Mouse (Mus musculus) embryonic facial prominence, embryonic 11.5 days (tissue): ENCODE measurements at regions not wholly inside any gene's neighbourhood (a gene's known extent, or its start where the extent isn't known, plus 50 kb on each side); places are given as distances from the start of the nearest gene placed in this dataset.

ENCODE experiments used
- ATAC-seq: fragments of 200-750 bp; cut with Nextera tagmentation; replicated peaks from 2 replicates; pipeline ENCODE4 v1.8.0; 2017; ENCODE audit warnings: low read depth; ENCODE audit not compliant: insufficient number of reproducible peaks, low FRiP score, low TSS enrichment
- DNase-seq: peaks from one replicate; pipeline ENCODE4 v3.0.0-alpha.2; 2015; ENCODE audit warnings: low spot score
- H3K27ac ChIP-seq: fragments of 300-500 bp; sonication (generic); replicated peaks from 2 replicates; pipeline ENCODE4 v1.5.1; 2014; ENCODE audit warnings: mild to moderate bottlenecking, low read depth, low read length, control low read depth
- H3K27me3 ChIP-seq: fragments of 300-500 bp; sonication (generic); 2 replicates; pipeline ENCODE4 v1.6.1; 2014; ENCODE audit warnings: mild to moderate bottlenecking, low read length, moderate library complexity, mixed read lengths; ENCODE audit not compliant: control insufficient read depth, insufficient read depth
- H3K36me3 ChIP-seq: fragments of 300-500 bp; sonication (generic); replicated peaks from 2 replicates; pipeline ENCODE4 v1.6.1; 2014; ENCODE audit warnings: low read depth, mild to moderate bottlenecking, low read length, moderate library complexity, mixed read lengths; ENCODE audit not compliant: control insufficient read depth, insufficient read depth
- H3K4me1 ChIP-seq: fragments of 300-500 bp; sonication (generic); 2 replicates; pipeline ENCODE4 v1.6.1; 2014; ENCODE audit warnings: low read length, mixed read lengths; ENCODE audit not compliant: control insufficient read depth, insufficient read depth
- H3K4me2 ChIP-seq: fragments of 300-500 bp; sonication (generic); 2 replicates; pipeline ENCODE4 v1.6.1; 2014; ENCODE audit warnings: low read depth, mild to moderate bottlenecking, control low read depth, low read length, moderate library complexity
- H3K4me3 ChIP-seq: fragments of 300-500 bp; sonication (generic); 2 replicates; pipeline ENCODE4 v1.5.1; 2014; ENCODE audit warnings: low read depth, low read length, control low read depth
- H3K9ac ChIP-seq: fragments of 300-500 bp; sonication (generic); replicated peaks from 2 replicates; pipeline ENCODE4 v1.6.1; 2014; ENCODE audit warnings: mild to moderate bottlenecking, control low read depth, low read length
- H3K9me3 ChIP-seq: fragments of 300-500 bp; sonication (generic); replicated peaks from 2 replicates; pipeline ENCODE4 v1.6.1; 2016; ENCODE audit warnings: mild to moderate bottlenecking, low read length, inconsistent platforms, mixed read lengths; ENCODE audit not compliant: control insufficient read depth
- whole genome bisulfite sequencing: fragments of 180-500 bp; shearing (Covaris S2); extraction: QIAGEN DNeasy Blood & Tissue Kit; methylation state at CpG from one replicate; pipeline ENCODE4 v1.1.7; 2014; 5-methylcytosine and 5-hydroxymethylcytosine counted together

GRCm38 (mm10) chr12:102069521-102070201 is 58.9 kb upstream of the Slc24a4 start:
- DNase-seq, result no peak
- H3K4me3 ChIP-seq, result no peak overlapping the region
- H3K27ac ChIP-seq, result no peak overlapping the region
- H3K4me2 ChIP-seq, result no peak overlapping the region
- 67% methylated on average over 10 of the region's 10 CpGs for WGBS
- H3K9ac ChIP-seq, result no peak overlapping the region
- H3K9me3 ChIP-seq, result no peaks in the 10 kb centered on the region
- no peaks in the 10 kb centered on the region for H3K4me1 ChIP-seq
- no peaks in the 10 kb centered on the region for H3K36me3 ChIP-seq
- ATAC-seq, result no peak
- no peaks in the 10 kb centered on the region for H3K27me3 ChIP-seq

GRCm38 (mm10) chr12:102071888-102072619 is 56.5 kb upstream of the Slc24a4 start:
- 78% methylated on average over 9 of the region's 9 CpGs for WGBS
- Histone ChIP-seq H3K27me3 (no peaks in the 10 kb centered on the region), H3K9me3 (no peaks in the 10 kb centered on the region), H3K27ac (no peak overlapping the region), H3K9ac (no peak overlapping the region), H3K36me3 (no peaks in the 10 kb centered on the region), H3K4me3 (no peak overlapping the region), H3K4me2 (no peak overlapping the region), H3K4me1 (no peaks in the 10 kb centered on the region)
- DNase-seq (no peak), ATAC-seq (no peak)

GRCm38 (mm10) chr12:102073540-102073939 is 55.0 kb upstream of the Slc24a4 start:
- no peaks in the 10 kb centered on the region for H3K36me3 ChIP-seq
- H3K4me2 ChIP-seq, result no peak overlapping the region
- DNase-seq, result no peak
- ATAC-seq, result no peak
- no peak overlapping the region for H3K4me3 ChIP-seq
- H3K9me3 ChIP-seq, result no peaks in the 10 kb centered on the region
- WGBS, result 85% methylated on average over 3 of the region's 3 CpGs
- H3K27me3 ChIP-seq, result no peaks in the 10 kb centered on the region
- no peak overlapping the region for H3K9ac ChIP-seq
- no peaks in the 10 kb centered on the region for H3K4me1 ChIP-seq
- no peak overlapping the region for H3K27ac ChIP-seq

GRCm38 (mm10) chr12:102076298-102076697 is 52.2 kb upstream of the Slc24a4 start:
- no peak overlapping the region for H3K4me2 ChIP-seq
- H3K36me3 ChIP-seq, result no peaks in the 10 kb centered on the region
- H3K27me3 ChIP-seq, result no peaks in the 10 kb centered on the region
- H3K4me3 ChIP-seq, result no peak overlapping the region
- 65% methylated on average over 5 of the region's 5 CpGs for WGBS
- no peaks in the 10 kb centered on the region for H3K4me1 ChIP-seq
- no peak for ATAC-seq
- no peaks in the 10 kb centered on the region for H3K9me3 ChIP-seq
- H3K27ac ChIP-seq, result no peak overlapping the region
- no peak for DNase-seq
- no peak overlapping the region for H3K9ac ChIP-seq
